Mouse (Mus musculus) ovary, adult 18-20 months (tissue): ENCODE data around the gene Prnp.

Experiments used
- DNase-seq: peaks from one replicate; pipeline ENCODE4 v3.0.0; 2022; ENCODE audit warnings: low spot score, mixed read lengths

Gene Prnp

DNA sequence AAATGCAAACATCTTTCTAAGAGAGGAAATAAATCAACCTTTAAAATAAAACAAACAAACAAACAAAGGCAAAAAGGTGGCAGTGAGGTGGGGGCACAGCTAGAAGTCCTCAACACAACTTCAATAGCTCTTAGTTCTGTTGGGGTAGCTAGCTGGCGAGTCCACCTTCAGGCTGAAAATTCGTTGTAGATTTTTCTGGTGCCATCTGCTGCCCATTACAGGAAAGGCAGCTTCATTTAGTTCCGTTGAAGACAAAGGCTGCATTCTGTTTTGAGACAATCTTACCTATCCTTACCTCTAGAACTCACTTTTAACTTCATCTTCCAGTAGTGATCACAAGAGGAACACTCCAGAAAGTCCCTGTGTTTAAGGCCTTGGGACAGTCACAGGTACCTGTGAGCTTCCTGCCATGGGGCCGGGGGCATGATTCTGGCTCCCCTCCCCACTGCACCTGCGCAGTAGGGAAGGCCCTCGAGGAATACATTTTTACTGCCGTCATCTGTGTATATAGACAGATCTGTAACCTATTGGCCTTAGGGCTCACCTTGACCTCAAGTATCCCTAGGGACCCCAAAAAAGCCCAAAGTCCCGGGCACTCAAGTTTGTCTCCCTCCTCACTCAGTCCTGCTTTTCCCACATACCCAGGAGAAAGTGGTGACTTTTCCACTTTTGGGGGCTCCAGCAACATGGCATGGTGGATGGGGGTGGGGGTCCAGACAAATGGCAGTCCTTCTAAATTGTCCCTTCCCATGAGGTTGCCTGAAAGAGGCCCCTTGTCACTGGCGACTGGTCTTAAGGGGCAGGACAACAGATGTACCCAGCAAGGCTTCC lies 40.3 kb downstream of the Prnp start:
- no peak for DNase-seq

DNA sequence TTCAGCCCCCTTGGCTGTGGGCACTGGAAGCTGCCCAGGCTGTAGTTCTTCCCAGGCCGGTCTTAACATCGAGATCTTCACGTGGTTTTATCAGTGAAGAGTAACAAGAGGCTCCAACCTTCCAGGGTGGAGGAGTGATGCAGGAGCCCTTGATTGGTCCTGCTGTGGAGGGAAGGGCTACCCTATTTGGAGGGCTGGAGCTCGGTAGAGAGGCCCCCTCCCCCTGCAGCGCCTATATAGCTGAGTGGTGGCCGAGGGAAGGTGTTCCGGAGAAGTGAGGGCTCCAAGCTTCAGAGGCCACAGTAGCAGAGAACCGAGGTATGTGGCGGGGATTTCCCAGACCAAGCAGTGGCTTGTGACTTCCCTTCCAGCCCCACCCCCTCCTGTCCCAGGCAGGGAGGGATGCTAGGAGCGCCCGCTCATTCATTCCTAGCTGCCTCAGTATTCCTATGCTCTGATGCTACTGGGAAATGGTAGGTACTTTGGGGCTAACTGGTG lies 40.9 kb downstream of the Prnp start, which contains the start of gene Prnd:
Prnd (plus strand) TSS at position 264 of the 498 bp plus-strand sequence.
- DNase-seq: no peak

DNA sequence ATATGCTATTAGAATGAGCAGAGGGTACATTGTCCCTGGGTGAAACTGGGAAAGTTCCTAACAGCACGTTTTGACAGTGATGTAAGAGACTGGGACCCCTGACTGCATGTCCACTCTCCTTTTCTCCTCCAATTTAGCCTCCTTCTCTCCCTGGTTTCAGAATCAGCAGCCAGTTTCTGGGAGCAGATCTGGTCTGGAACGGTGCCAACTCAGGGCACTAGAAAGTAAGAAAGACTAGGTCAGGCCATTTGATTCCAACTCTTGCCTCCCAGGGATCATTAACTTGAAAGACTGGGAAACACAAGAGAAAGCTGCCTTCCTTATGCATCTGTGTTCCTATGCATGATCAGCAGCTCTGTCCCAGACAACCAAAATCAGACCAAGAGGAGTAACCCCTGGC lies 42.7 kb downstream of the Prnp start:
- no peak for DNase-seq

DNA sequence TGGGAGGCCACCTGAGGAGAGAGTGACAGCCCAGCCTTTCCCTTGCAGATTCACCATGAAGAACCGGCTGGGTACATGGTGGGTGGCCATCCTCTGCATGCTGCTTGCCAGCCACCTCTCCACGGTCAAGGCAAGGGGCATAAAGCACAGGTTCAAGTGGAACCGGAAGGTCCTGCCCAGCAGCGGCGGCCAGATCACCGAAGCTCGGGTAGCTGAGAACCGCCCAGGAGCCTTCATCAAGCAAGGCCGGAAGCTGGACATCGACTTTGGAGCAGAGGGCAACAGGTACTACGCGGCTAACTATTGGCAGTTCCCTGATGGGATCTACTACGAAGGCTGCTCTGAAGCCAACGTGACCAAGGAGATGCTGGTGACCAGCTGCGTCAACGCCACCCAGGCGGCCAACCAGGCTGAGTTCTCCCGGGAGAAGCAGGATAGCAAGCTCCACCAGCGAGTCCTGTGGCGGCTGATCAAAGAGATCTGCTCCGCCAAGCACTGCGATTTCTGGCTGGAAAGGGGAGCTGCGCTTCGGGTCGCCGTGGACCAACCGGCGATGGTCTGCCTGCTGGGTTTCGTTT lies 43.3 kb downstream of the Prnp start:
- no peak for DNase-seq

DNA sequence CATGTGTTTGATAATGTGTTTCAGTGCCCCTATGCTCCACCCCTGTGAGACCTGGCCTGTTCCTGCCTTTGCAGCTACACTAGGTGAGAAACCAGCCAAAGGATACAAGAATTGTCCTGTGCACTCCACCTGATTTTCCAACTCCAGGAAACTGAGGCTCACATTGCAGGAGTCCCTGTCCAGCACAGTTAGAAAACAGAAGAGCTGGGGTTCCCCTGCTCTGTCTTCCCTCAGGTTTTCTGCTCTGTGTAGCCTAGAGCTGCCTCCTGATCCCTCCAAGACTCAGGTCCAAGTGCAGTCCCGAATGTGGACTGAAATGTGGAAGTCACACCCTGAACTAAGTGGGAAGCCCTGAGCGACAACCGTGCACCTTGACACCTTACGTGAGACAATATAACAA lies 44.0 kb downstream of the Prnp start:
- no peak for DNase-seq

DNA sequence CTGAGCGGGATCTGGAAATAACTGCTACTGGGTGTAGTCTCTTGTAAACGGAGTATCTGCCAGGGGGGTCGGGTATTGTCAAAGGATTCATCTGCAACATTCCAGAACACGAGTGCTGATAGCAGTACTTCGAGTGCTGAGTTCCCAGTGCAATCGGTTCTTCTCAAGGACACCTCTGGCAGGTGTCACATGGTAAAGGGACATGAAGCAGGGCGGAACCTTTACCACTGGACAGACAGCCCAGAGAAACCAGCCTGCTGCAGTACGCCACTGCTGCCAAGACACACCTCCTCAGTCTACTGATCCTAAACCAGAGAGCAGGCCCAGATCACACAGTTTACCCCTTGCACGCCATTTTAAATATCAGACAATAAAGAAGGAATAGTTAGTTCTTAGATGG lies 45.1 kb downstream of the Prnp start:
- DNase-seq: peak; percentile 50

DNA sequence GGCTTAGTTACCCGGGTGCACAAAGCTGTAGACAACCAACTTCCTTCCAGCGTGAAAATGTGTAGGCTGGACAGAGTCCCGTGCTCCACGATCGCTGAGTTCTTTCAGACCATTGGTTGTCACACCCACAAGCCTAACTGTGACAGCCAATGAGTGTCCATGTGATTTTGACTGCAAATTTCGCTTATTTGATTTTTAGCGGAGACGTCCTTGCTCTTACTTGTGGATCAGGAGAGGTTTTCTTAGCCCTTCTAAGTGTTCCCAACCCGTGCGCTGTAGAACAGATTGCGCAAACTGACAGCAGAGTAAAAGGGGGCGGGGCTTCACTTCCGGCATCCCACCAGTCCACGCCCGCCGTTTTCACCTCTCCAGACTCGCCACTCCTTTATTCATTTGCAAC lies 45.5 kb downstream of the Prnp start:
- DNase-seq: no peak

DNA sequence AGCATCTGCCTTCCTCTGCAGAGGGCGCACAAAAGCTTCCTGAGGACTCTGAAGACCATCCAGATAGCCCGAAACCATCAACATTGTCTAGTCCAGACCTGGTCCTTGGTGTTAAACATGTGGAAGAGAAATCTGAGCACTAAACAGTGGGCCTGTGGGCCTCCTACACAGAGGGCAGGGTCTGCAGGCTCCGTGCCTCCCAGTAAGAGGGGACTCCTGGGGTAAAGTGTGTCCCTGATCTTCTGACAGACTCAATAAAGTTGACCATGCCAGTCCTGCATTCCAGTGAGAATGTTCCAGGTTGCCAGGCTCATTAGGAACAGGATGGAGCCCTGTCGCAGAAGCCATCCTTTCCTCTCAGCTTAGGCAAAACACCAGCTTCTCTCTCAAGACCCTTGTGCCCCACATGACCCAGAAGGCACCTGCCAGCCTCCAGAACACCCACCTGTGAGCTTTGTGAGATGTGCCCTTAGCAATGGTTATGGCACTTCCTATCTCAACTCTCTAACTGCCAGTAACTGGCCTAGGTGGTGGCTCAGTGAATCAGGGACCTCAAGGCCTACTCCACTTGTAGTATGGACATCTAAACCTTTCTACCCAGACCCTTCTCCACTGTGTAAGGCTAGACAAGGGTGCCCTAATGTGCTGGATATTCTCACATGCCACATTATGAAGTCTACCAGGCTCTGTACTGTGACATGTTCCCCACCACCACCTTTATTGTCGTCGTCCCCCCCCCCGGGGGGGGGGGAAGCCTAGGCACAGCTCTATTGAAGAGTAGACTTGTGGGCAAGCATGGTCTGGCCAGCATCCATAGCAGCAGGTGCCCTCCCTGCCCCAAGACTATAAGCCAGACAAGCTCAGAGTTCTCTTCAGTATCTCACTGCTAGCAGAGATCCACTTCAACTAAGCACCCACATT lies 46.9 kb downstream of the Prnp start:
- DNase-seq: no peak

DNA sequence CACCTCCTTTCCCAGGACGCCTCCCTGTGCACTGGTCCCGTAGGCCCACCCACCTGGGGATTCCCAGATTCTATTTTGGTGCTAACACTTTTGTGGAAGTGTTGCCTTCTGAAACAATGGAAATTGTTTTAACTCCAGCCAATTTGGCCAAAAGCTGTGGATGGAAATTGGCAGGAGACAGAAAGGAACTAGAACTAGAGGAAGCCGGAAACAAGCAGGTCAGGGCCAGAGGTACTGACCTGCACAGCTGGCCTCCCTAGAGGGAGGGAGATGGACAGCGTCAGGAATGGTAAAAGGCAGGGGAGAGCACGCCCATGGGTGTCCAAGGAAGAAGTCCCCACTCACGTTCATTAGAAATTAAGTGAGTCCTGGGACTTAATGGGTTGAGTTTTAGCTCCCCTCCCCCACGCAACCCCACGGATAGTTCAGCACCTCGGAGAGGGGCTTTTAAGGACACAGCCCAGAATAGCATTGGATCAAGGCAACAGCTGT lies 48.0 kb downstream of the Prnp start:
- DNase-seq: no peak

DNA sequence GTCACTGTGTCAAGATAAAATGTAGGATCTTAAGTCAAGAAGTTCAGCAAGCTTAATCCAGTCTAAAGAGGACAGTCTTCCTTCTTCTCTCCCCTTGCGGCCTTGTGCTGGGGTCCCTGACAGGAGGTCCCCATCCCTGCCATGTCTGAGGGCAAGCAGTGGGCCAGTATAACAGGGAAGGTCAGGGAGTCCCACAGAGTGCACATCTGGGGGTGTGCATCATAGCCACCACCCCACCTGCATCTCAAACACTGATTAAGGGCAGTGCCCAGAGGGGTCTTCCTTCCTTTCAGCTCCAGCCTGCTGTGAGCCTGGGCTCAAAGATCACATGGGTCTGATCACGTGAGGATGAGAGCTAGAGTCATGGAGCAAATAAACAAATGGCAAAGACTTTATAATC lies 51.9 kb downstream of the Prnp start:
- DNase-seq: no peak

DNA sequence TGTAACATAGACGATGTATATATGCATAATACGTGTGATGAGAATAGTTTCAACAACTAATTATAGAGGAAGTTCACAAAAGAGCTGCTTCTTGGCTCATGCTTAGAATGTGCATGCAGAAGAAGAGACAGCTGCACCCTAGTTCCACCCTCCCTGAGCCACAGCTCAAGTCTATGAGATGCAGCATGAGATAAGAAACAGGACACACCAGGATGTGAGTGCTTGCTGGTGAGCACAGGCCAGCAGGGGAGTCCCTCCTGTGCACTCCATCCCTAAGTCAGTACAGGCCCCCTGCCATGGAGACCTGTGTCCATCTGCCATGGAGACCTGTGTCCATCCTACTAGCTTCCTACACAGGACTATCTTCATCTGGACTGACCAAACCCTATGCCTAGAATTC lies 60.9 kb downstream of the Prnp start:
- no peak for DNase-seq

DNA sequence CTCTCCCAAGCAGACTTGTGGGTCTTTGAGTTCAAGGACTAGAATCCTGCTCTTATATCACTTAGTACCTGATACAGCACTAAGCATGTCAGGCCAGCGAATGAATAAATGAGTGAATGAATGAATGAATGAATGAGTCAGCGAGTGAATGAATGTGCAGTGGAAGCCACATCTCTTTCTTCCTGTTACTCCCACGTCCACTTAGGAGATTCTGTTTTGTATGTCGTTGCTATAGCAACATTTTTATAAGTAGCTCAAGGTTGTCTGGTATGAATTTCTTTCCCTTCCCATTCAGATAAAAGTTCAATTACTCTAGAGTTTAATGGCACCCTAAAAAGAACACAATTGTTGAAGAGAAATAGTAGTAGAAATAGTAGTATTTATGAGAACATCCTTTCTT lies 61.4 kb downstream of the Prnp start:
- no peak for DNase-seq

DNA sequence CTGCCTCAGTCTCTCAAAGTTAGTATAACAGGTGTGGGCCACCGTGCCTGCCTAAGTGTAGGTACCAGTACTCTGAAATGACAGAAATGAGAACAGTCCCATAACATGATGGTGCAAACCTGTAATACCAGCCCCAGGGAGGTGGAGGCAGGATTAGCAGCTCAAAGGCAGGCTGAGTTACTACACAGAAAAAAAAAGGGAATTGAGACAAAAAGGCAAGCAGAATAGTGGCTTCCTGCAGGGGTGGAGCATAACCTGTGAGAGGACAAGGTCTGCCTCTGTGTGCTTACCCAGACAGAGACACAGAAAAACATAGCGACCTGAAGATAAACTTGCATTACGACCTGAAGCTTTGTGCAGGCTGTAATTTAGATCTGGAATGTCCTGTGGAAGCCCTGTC lies 66.9 kb downstream of the Prnp start:
- no peak for DNase-seq

DNA sequence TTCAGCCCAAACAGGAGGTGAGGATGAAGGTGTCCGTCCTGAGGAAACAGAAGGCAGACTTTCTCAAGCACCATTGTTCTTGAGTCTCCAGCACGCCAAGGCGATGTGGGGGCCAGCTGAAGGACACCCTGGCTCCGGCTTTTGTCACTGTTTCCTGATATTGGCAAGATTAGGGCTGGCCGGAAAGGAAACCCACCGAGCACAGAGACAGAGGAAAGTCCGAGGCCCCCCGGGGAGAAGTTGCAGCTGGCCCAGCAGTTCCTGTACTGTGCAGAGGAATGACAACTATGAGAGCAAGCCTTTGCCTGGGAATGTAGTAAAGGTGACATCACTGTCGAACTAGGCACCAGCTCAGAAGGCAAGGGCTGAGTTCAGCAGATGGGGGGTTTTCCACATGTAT lies 71.1 kb downstream of the Prnp start:
- no peak for DNase-seq

DNA sequence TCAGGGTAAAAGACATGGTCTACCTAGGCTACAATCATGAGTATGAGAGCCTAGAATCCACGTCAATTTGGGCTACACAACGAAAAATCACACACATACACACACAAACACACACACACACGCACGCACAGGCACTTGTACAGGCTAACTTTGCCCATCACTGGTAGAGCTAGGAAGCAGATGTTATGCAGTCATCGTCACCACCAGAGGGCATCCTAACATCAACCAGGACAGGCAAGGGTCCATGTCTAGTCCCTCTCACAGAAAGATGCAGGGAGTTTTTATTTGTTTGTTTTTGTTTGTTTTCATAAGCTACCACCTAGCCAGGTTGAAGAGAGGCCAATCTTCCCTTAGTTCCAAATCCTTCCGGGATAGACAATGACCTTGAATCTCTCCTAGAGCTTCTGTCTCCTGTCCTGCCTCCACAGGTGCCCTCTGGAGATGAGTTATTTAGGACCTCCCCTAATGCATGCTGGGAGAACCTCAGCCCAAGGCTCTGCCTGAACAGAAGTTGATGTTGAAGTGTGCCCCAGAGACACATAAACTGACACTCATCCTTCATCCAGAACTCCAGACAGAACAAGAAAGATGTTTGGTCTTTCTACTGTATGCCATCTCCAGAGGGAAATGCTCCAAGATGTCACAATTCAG lies 72.9 kb downstream of the Prnp start:
- DNase-seq: no peak

DNA sequence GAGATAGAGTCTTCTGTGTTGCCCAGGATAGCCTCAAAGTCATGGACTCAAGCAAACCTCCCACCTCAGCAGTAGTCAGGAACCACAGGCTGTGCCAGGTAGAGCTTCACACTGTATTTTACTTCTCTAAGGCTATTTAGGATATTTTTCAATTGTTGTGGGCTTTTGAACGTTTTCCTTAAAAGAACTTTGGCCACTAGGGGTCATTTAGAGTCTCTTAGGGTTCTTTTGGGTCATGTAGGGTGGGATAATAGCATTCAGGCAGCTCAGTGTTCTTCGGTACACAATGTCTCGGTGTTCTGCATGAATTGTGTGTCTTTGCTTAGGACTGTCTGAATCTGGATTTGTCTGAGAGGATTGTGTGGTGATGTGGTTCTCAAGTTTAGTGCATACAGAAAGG lies 78.2 kb downstream of the Prnp start:
- no peak for DNase-seq
